Mouse (Mus musculus) adrenal gland, adult 8-10 months (tissue): ENCODE measurements around the gene 4930453N24Rik. TPM values are rescaled to one million over a fixed set of nuclear protein-coding genes. Genes with fewer than 3 reads are reported as not detected.

Experiments
- DNase-seq: peaks from one replicate; pipeline ENCODE4 v3.0.0; 2022
- total RNA-seq, 4 experiments: library from RNA; stranded (reverse); gene quantifications; 2 replicates each; pipeline ENCODE4 v1.2.4; 2022

4930453N24Rik gene
- total RNA-seq = 10 to 100 TPM; 24.3 to 36.3 (median 27.4) TPM

DNA sequence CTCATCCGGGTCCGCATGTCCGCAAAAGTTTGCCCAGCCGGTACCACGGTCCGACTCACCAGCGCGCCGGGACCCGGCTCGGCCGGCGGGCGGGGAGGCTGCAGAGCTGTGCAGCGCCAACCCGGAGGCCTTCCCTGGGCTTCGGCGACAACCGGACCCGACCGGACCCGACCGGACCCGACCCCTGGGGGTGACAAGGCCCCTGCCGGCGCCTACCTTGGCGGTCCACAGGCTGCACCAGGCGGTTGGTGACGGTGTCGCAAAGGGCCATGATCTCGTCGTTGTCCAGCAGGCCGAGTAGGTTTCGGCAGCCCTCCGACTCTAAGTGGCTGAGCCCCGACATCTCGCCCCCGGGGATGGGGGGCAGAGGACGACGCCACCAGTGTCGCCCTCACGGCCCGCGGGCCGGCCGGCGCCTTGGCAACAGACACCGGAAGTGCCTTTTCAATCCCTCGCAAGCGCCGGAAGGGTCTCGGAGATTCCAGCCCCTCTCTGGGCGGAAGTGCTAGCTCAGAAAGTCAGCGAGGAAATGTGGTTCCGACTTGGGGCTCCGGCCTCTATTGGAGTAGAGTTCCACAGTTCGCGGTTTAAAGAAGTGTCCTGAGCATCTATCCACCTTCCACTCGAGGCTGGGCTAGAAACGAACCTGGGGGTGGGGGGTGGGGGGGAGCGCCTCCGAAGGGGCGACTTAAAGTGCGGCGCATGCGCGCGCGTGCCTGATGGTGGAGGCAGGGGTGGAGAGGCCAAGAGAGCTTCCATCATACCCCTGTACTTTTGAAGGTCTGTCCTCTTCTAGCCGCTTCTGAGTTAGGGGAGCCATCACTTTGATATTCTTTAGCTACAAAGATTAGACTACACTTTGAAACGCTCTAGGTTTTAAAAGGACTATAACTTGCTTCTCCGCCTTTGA lies at the start of gene 4930453N24Rik:
TSS of gene 4930453N24Rik (minus strand) at position 641 of the 910 bp plus-strand sequence.
- DNase-seq = peak; percentile 74

DNA sequence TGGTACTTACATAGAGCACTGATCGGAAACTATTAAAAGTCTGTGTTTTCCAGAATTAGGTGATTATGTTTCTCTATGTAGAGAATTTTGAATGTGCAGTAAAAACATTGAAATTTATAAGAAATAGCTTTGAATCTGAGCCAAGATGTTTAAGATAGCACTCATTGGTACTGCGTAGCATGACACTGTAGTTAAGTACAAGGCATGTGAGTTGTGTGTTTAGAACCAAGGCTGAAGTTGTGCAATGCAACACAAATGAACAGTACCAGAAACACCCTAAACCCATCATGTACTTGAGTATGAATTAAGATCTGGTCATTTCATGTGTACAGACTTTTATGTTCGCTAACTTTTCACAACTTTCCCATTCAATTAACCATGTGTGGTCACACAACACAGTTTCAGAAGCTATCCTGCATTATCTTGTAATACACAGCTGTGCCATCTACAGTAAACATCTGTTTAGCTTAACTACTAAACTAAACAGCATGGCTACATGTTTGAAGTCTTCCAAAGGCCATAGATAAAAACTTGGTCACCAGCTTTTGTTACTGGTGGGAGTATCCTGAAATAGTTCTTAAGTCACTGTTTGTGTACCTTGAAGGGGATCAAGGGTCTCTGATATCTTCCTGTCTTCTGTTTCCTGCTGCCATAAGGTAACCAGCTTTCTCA lies 46.3 kb upstream of the 4930453N24Rik start:
- DNase-seq = no peak

DNA sequence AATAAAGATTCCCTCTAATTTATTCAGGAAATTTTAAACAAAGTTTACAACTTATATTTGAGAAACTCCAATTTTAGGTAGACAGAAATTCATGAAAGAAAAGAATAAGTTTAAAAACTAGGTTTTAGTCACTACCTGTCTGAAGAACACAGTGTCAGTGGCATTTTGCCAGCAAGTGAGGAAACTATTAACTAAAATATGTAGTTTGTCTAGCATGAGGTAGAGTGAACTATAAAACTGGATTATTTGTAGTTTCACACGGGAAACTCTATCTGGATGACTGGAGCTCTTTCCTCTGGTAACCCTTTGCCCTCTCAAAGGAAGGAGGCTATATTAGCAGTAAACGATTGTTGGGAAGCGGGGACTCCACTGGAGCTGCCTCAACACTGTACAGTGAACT lies 32.1 kb upstream of the 4930453N24Rik start:
- no peak for DNase-seq

DNA sequence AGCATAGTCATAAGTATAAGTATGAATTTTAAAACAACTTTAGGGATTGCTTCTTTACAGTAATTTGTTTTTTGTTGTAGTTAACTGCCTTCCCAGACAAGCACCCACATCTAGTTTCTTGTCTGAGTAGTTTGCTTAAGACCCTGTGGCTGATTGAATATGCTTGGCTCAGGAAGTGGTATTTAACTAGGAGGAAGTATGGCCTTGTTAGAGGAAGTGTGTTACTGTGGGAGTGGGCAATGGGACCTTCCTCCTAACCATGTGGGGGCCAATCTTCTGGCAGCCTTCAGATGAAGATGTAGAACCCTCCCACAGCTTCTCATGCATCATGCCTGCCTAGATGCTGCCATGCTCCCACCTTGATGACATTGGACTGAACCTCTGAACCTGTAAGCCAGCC lies 30.7 kb upstream of the 4930453N24Rik start:
- no peak for DNase-seq

DNA sequence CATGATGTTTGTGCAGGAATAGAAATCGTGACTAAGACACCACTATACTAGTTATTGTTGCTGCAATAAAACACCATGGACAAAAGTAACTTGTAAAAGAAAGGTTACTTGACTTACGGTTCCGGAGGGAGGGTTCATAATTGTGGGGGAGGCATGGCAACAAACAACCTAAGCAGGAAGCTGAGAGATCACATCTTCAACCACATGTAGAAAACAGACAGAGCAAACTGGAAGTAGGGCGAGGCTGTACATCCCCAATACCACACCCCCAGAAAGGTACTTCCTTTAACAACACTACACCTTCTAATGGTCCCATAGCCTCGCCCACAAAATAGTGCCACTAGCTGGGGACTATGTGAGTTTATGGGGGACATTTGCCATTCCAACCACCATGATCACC lies 29.4 kb upstream of the 4930453N24Rik start:
- DNase-seq = no peak

DNA sequence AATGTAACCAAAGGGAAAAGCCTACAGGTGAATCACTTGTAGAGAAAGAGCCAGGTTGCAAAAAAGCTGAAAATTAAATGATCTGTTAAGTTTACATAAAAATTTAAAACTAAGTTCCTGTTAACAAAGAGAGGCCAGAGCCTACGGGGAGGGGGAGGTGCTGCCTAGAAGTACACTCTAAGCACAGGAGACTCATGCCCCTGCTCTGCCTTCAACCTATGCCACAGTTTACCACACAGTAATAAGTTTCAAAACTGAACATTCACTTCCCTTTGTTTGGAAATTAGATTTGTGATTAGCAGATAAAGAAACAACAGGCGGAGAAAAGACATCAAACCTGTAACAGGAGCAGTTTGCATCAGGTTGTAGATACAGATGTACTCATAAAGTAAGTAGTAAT lies 23.8 kb upstream of the 4930453N24Rik start:
- no peak for DNase-seq

DNA sequence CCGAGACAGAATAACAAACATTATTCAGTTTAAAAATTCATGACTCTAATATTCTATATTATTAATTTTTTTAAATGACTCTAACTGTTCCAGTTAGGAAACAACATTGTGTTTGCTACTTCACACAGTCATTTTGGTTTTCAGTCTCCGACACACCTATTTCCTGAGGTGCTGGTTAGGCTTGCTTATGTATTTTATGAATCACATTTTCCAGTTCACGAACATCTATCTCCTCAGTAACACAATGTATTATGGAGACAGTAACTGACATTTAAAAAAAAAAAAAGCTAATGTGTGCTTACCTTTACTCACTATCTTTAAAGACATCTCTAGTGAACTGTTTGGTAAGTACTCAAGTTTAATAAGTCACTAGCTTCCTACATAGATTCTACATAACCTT lies 18.7 kb upstream of the 4930453N24Rik start:
- no peak for DNase-seq

DNA sequence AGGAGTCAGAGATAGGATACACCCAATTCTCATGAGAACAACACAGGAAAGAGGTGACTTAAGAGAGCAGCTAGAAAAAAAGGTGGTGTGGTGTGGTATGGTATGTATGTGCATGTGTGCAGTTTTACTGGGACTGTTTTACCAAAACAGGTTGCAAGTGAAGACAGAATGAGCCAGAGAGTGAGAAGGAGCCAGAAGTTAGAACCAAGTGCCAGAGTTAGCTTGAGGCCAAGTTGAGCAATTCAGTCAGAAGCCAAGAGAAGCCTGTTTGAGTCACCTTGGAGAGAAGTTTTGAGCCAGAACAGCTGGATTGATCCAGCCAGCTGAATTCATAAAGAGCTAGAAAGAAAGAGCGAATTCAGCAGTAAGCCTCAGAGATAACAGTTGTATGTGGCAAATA lies 4.6 kb upstream of the 4930453N24Rik start:
- no peak for DNase-seq

DNA sequence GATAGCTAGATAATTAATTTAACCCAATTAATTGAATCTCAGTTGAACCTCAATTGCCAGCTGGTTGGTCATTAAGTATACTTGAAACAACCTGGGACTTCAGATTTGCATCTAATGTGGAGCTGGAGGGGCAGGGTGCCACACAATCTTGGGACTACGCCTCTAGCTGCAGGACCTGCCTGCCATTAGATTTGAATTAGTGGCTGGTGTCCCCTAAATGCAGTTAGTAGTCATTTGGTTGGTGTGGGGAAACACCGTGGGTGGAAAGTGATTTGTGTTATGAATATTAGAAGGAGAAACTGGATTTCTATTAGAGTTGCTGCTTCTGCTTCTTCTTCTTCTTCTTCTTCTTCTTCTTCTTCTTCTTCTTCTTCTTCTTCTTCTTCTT lies 464 bp upstream of the 4930453N24Rik start:
- no peak for DNase-seq

DNA sequence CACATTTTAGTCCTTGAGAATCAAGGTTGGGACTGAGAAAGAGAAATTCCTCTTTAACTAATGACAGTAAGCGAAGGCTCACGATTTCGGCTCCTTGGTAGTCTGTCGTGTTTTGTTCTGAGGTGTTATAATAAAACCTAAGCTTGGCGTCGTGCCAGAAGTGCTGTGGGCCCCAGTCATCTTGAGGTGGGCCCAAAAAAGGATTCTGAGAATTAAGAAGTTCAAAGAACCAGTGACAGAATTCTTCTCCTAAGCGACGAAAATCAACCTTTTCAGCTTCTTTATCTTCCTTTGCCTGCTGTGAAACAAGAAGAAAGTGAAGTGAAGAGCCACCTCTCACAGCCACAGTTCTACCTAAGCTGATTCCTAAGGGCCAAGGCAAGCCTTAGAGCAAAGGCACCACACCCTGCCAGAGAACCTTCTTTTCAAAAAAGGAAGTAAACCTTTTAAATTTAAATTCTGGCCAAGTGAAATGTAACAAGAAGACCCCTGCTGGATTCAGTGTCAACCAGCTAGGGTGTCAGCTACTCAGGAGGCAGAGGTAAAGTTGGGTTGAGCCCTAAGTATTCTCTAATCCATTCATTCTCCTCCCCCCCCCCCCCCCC lies 4.2 kb downstream of the 4930453N24Rik start:
- no peak for DNase-seq

DNA sequence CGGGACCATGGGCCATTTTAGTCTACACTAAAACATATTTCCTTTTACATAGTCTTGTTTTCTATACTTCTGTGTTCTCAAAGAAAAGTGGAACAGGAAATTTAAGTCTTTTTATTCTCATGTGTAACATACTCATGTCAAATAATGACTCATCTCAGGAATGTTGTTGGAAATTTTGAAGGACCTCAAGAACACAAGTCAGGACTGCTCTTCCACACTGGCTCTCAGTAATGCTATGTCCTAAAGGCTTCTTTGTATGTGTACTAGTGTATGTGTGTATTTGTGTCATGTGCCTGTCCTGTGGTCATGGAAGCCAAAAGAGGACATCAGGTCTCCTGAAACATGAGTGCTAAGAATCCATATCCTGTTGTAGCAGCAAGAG lies 11.7 kb downstream of the 4930453N24Rik start:
- DNase-seq = no peak

DNA sequence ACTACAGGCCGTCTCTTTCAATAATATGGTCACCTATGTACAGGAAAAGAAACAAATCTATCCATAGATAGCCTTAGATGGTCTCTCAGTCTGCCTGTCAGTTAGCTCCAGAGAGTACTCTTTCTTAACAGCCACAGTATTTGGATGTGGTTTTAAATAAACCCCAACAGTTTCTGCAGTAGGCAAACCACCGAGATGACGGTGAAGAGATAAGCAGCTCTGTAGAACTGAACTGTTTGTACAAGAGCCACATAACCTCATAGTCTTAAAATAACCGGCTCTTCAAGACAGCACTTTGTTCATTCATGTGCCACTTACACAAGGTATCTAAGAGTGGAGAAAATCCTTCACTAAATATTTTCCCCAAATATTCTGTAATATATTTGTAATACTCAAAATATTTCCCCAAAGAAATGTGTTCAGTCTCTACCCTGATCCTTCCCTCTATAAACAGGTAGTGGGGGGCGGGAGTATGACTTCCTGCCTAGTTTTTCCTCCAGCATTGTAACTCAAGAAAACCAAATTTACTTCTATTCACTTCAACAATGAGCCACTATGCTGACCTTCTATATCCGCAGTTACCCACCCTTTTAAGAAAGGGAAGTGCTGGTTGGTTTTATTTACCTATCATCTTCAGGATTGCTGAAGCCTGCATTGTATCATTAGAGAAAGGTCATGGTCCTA lies 12.3 kb downstream of the 4930453N24Rik start:
- no peak for DNase-seq

DNA sequence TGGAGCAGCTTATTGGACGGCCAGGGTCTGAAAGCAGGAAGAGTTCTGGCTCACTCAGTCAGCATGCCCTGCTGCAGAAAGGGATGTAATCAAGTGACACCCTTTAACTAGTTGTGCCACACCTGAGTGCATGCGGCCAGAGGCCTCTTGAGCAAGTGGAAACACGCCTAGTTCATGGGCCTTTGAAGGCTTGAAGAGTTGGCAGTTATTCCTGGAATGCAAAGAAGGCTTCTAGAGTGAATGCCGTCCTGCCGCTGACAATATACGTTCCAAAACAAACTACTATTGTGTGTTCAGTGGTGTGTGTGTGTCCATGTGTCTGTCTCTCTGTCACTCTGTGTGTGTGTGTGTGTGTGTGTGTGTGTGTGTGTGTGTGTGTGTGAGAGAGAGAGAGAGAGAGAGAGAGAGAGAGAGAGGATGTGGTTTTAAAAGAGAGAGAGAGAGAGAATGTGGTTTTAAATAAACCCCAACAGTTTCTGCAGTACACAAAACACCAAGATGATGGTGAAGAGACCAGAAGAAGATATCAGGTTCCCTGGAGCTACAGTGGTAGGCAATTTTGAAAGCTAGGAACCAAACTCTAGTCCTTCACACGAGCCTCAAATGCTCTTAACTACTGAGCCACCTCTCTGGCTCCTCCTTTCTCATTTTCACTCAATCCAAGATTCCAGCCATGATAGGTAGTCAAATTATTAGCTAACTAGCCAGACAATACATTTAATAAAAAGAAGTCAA lies 13.1 kb downstream of the 4930453N24Rik start:
- no peak for DNase-seq

DNA sequence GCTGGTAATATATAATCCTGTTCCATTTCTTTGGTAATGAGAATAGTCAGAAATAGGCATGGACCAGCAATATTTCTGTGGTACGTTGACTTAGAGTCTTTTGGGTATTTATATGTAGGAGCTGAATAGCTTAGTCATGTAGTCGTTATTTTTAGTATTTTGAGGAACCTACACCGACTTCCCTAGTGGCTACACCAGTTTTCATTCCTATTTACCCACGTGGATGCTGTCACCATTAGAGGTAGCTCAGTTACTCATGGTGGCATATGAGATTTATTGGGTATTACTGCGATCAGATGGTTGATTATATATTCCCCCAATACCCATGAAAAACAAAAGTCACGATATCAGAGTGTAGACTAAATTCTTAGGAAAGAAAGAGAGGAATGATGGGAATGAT lies 14.6 kb downstream of the 4930453N24Rik start:
- DNase-seq = no peak

DNA sequence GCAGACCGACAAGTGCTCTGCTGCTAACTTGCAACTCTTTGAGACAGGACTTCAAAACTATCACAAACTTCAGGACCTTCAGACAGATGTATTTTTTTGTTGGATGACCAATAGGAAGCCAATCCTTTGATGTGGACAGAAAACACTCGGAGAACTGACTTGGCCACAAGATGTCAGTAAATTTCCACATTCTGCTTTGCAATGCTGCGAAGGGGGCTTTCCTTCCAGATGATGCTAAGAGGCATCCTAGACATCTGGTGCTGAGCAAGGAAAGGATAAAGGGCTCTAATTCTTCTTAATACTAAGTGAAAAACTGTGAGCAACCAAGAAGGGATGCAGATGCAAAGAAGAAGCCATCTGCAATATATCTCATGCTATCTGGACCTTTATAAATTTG lies 16.2 kb downstream of the 4930453N24Rik start:
- DNase-seq = no peak

DNA sequence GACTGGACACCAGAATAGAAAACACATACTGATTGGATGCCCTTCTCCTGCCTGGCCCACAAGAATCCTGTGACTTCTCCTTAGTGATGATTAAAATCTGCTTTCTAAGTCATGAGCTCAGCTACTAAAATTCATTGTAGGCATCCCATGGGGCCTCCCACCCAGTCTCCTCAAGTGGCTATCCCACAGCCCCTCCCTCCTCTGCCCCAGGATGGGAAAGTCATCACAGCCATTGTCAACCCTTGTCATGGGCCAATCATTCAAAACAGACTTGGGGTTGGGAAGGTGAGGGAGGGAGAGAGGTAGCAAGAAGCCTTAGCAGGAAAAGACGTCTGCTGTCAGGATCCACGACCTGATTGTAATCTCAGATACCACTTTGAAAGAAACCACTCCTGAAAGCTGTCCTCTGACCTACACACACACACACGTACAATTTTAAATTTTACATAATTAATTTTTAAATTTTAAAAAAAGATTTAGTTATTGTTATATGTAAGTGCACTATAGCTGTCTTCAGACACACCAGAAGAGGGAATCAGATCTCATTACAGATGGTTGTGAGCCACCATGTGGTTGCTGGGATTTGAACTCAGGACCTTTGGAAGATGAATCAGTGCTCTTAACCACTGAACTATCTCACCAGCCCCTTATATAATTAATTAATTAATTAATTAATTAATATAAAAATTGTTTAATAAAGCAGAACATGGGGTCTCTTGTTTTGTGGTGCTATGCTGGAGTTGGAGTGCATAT lies 16.8 kb downstream of the 4930453N24Rik start:
- no peak for DNase-seq

DNA sequence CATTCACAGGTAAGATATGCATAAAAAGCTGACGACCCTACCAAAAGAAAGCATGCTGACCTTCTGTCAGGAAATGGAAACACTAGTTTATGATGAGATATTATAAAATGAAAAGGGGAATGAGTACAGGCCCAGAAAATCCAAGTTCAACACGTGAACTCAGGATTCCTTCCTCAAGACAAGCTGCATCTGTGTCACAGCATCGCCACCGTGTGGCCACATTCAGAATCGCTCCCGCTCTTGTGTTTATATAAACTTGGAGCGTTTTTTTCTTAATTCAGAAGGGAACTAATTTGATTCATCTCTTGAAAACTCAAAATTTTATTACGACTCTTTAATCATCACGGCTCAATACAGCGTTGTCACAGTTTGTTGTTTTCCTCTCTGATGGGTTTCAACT lies 22.7 kb downstream of the 4930453N24Rik start:
- no peak for DNase-seq

DNA sequence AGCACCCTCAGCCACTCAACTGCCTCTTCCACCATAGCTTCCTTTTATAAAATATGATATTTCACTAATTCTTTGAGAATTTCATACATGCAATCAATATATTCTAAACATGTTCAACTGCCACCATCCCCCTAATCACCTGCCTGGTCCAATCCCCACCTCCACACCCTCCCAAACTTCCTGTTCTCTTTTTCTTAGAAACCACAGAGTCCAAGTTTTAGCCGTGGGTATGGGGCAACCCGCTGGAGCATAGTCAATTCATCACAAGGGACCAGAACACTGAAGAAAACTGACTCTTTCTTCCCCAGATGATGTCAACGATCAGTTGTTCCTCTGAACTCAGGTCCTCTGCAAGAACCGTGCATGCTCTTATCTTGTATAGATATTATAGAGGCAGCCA lies 25.9 kb downstream of the 4930453N24Rik start:
- no peak for DNase-seq

DNA sequence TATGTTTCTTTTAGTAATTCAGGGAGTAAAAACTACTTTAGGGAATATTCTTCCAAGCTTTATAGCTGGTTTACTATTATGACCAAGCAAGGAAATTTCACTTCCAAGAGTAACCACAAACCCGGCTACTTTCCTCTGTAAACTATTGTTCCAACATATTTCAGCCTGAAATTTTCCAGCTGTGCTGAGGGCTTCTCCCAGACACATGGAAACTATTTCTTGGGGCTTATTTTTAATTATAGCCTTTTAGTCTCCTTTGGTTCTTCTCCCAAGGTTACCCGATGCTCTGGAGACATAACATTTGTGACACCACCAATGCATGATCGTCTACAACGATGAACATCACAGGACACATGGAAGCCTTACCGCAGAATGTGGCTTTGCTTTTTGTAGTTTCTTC lies 33.7 kb downstream of the 4930453N24Rik start:
- no peak for DNase-seq

DNA sequence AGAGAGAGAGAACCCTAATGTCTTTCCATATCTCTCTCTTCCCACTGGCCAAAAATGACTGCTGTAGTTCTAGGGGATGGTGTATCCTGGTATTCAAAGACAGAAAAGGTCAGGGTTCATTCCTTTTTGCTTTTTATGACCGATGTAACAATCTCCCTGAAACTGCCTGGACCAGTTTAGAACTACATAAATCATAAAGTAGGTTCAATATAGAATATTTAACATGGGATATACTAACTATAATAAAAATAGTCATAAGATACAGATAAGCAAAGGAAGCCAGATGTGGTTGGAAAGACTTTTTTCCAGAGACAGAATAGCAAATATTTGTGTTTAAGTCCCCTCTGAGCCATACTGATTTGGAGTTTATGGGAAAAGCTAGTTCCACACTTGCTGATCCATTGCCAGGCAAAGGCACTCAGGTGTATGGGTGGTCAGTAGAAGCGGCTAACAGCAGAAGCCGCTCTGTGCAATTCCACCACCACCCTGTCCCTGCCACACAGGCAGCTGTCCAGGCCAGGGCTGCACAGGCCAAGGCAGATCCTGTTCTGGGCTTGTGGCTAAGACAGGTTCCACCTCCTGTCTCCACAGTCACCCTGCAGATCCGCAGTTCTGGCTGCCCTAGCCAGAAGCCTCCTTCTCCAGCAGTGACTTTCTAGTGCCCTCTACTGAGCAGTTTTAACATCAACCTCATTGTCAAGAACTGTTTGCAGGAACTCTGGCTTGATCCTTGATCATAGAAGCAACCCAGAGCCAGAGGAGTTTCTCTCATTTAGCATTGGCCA lies 47.5 kb downstream of the 4930453N24Rik start:
- DNase-seq = peak; percentile 5

DNA sequence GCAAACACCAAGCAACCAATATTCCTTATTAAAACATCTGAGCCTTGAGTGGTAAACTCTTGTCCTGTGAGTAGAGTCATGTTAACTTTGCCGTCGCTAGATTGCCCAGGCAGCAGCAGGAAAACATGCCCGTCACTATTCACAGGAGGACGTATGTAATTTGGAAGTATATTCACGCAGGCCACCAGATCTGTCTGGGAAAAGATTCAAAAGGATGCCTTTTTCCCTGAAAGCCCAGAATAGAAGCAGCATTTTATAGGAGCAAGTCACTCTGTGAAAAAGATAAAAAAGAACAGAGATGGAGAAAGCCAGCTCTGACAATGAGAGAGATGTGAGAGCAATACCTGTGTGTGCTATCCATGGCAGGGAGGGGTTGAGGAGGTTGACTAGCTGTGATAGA lies 49.4 kb downstream of the 4930453N24Rik start:
- no peak for DNase-seq
